ENCODE assay signal across 20 mouse cellular contexts in the genomic region with DNA sequence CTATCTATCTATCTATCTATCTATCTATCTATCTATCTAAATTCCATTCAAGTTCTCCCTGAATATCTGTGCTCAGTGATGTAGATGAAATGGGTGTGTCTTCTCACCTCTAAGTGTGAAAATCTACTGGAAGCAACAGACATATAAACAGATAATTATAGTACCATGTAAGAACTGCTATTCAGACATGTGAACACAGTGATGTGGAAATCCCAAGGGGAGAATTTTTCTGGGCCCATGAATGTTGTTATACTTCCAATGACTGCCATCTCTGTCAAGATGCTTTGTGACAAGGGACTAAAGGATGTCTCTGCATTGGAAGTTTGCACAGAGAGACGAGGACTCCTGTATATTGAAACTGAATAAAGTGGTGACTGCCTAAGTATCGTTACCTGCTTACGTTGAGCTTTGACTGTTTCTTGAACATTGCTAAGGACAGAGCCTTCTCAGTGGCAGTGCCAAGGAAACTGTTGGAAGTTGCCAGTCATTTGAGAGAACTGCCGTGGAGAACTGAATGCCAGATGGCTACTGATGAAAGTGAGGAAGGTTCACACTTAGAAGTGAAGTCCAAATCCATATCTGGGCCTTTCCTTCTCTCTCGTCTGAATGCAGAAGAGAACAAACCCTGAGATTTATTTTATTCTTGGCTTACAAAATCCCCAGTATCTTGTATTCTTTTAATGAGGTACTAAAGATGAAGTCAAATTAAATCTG.
"Had no signal": no experiment of that assay in that cellular context is flagged by ENCODE, and none has a peak within 500 bp of the region (broad histone marks: within the 10 kb centered on the region; RNA-seq: fewer than 3 reads in every experiment).

No protein-coding gene starts in this region.

- H3K9me3 ChIP-seq: limb, embryonic 13.5 days; liver, embryonic 12.5 days; liver, embryonic 15.5 days; lung, embryonic 15.5 days; megakaryocyte, embryonic 14.5 days; midbrain, embryonic 10.5 days; midbrain, embryonic 13.5 days had no signal

- H3K27me3 ChIP-seq: kidney, embryonic 15.5 days; limb, embryonic 13.5 days; liver, embryonic 12.5 days; liver, embryonic 15.5 days; lung, embryonic 15.5 days; megakaryocyte, embryonic 14.5 days; midbrain, embryonic 13.5 days had no signal

- H3K36me3 ChIP-seq: kidney, embryonic 15.5 days; limb, embryonic 13.5 days; liver, embryonic 12.5 days; liver, embryonic 15.5 days; lung, embryonic 15.5 days; midbrain, embryonic 10.5 days; midbrain, embryonic 13.5 days had no signal

- ATAC-seq: liver, embryonic 12.5 days; midbrain, embryonic 13.5 days had no signal

- H3K4me3 ChIP-seq: kidney, embryonic 15.5 days; left cerebral cortex, adult 2 months; limb, embryonic 13.5 days; liver, embryonic 12.5 days; liver, embryonic 15.5 days; lung, embryonic 15.5 days; megakaryocyte, embryonic 14.5 days; midbrain, embryonic 10.5 days; midbrain, embryonic 13.5 days had no signal

- H3K9ac ChIP-seq: kidney, embryonic 15.5 days; limb, embryonic 13.5 days; liver, embryonic 12.5 days; liver, embryonic 15.5 days; lung, embryonic 15.5 days; midbrain, embryonic 13.5 days had no signal

- H3K27ac ChIP-seq: kidney, embryonic 15.5 days; left cerebral cortex, adult 2 months; limb, embryonic 13.5 days; liver, embryonic 12.5 days; liver, embryonic 15.5 days; lung, embryonic 15.5 days; midbrain, embryonic 10.5 days; midbrain, embryonic 13.5 days had no signal

- DNase-seq: kidney, postnatal 10 days; kidney, postnatal 36 days; layer of hippocampus, postnatal 36 days; liver; lung, adult 18-20 months; lung, postnatal 10 days; lung, postnatal 36 days; right cerebral cortex, postnatal 25 days; thymus, adult 2 months; thymus, postnatal 14 days; thymus, postnatal 4 days had no signal

- H3K4me2 ChIP-seq: kidney, embryonic 15.5 days; limb, embryonic 13.5 days; liver, embryonic 12.5 days; liver, embryonic 15.5 days; lung, embryonic 15.5 days; midbrain, embryonic 13.5 days had no signal

- H3K4me1 ChIP-seq: kidney, embryonic 15.5 days; liver, embryonic 12.5 days; liver, embryonic 15.5 days; lung, embryonic 15.5 days; megakaryocyte, embryonic 14.5 days; midbrain, embryonic 10.5 days; midbrain, embryonic 13.5 days had no signal
